Mouse (Mus musculus) lung, postnatal 0 days (tissue): ENCODE measurements around the gene Gm49321.

Experiments
- CTCF ChIP-seq: IDR thresholded peaks from 2 replicates; pipeline ENCODE4 v1.5.1; 2016; ENCODE audit warnings: antibody characterized with exemption, mild to moderate bottlenecking
- EP300 ChIP-seq: IDR thresholded peaks from 2 replicates; pipeline ENCODE4 v1.6.1; 2016; ENCODE audit warnings: antibody characterized with exemption, mild to moderate bottlenecking, control low read depth

GRCm38 (mm10) chr12:74009448-74009911 is 72.0 kb downstream of the Gm49321 start:
- no peak for TF ChIP-seq EP300
- TF ChIP-seq CTCF, result peak; percentile 86
